Mouse (Mus musculus) c-Kit-positive CD71-positive TER-119-negative erythroid progenitor cells, embryonic 14.5 days (primary cell): ENCODE results near the gene Sike1.

Experiments used
- DNase-seq: peaks from one replicate; pipeline ENCODE4 v3.0.0-alpha.2; 2013; ENCODE audit warnings: low read depth

Sike1 gene

GRCm38 (mm10) chr3:102995605-102996321 lies at the start of gene Sike1:
TSS of gene Sike1 (plus strand) at chr3:102995708.
- peak; percentile 85 for DNase-seq

DNA sequence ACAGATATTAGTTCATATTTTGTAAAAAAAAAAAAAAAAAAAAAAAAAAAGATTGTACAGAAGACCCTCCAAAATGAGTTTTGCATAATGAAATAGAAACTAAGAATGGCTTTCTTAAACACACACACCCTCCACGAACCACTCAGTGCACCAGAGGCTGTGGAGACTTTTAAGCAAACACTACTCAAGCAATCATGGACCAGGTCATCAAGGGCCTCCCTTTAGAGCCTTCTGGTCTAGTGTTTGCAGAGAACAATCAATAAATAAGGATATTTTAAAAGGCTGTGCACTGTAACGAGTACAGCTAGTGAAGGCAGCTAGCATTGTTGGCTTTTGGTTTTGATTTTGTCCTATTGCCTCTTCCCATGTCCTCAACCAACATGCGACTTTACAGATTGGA lies 49.2 kb upstream of the Sike1 start:
- no peak for DNase-seq

- no peak for DNase-seq
These were observed 48.6 kb upstream of the Sike1 start for GRCm38 (mm10) chr3:102946861-102947260.

DNA sequence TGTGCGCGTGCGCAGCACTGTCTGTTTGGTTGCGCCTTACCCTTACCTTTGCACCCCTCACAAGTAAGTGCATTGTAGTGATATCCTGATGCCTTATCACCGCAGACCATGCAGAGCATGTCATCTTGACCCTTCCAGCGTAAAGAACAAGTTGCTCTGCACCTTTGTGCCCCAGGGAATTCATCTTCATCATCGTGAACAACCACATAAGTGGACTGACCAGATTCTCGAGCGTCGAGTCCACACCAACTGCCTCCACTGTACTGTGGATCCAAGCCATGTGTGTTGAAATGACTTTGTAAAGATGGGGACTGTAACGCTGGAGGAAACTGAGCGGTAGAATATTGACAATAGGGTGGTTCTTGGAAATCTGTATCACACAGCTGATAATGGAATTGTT lies 41.0 kb upstream of the Sike1 start:
- no peak for DNase-seq

- no peak for DNase-seq
These were observed 40.4 kb upstream of the Sike1 start for GRCm38 (mm10) chr3:102955143-102955542.

GRCm38 (mm10) chr3:102955596-102955995 lies 39.9 kb upstream of the Sike1 start:
- no peak for DNase-seq

DNA sequence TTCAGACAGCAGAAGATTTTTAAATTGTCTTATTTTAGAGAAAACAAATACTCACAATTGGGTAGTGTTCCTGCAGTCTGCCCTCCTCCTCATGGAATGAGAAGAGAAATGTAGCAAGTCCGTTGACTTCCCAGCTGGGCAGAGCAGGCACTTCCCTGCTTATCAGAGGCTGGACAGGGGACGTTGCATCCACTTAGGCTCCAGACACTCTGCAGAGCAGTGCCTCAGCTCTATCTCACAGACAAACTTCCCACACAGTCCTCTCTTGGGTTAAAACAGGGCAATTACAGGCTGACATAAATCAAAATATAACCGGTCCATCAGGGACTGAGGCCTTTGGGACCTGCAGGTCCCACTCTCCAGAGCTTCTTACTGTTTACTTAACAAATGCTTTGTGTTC lies 31.5 kb upstream of the Sike1 start, which contains the start of gene Nr1h5:
Gene Nr1h5 (minus strand): TSS at position 101 of the 400 bp plus-strand sequence.
- DNase-seq = no peak

- DNase-seq = no peak
These were observed 25.4 kb upstream of the Sike1 start for GRCm38 (mm10) chr3:102970067-102970466.

GRCm38 (mm10) chr3:102970508-102970907 lies 25.0 kb upstream of the Sike1 start:
- no peak for DNase-seq

DNA sequence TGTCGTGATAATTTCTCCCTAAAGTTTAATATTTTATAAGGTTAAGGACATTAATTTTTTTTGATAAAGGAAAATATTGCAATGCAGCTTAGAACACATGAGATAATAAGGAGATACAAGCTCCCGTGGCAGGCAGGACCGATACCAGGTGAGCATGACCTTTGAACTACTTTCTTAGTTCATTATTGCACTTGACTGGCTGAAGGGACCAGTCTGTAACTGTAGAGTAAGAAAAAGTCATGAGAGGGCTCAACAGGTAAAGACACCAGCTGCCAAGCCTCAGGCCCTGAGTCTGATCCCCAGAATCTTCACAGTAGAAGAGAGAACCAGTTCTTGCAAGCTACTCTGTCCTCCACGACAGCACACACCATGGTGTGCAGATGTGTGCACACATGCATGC lies 18.6 kb upstream of the Sike1 start:
- DNase-seq = no peak

GRCm38 (mm10) chr3:102979550-102980348 lies 15.8 kb upstream of the Sike1 start:
- no peak for DNase-seq

- no peak for DNase-seq
These were observed 15.2 kb upstream of the Sike1 start for GRCm38 (mm10) chr3:102980349-102980736.

- no peak for DNase-seq
These were observed 4.5 kb upstream of the Sike1 start for GRCm38 (mm10) chr3:102991041-102991440.

- DNase-seq = no peak
These were observed 2.6 kb upstream of the Sike1 start for GRCm38 (mm10) chr3:102992936-102993335.

- DNase-seq = no peak
These were observed 289 bp upstream of the Sike1 start for GRCm38 (mm10) chr3:102995233-102995604.

GRCm38 (mm10) chr3:102997036-102997435 lies 1.5 kb downstream of the Sike1 start:
- DNase-seq = no peak

DNA sequence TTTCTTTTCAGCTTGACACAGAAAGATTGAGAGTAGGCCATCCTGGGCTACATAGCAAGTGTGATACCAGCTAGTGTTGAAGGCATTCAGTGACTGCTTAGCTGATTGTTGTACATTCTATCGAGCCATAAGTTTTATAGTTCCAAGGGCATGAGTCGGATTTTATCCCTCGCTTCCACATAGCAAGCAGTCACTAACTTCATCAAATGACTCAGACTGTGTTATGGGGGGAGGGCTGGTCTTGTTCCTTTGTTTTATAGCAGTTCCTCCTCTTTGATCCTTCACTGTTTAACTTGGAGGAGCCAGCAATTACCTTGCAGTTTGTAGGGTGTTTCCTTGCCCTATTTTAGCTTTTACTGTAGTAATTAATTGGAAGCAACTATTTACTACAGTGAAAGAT lies 2.1 kb downstream of the Sike1 start:
- no peak for DNase-seq

- DNase-seq = no peak
These were observed 6.1 kb downstream of the Sike1 start for GRCm38 (mm10) chr3:103001595-103001994.

DNA sequence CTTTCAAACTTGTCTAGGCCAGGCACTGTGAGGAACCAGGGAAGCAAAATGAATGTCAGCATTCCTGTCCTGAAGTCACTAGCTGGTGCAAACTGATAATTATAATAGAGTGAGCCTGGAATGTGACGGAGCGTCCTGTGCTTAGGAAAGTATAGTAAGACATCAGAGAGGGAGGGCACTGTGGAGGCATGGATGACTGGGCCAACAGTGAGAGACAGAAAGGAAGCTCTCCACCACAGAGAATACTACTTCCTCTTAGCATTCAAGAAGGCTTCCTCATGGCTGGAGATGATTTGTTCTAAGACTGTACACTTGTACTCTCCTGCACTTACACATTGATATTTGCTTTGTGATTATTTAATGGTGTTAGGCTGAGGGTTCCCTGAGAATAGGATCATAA lies 21.8 kb downstream of the Sike1 start:
- no peak for DNase-seq

DNA sequence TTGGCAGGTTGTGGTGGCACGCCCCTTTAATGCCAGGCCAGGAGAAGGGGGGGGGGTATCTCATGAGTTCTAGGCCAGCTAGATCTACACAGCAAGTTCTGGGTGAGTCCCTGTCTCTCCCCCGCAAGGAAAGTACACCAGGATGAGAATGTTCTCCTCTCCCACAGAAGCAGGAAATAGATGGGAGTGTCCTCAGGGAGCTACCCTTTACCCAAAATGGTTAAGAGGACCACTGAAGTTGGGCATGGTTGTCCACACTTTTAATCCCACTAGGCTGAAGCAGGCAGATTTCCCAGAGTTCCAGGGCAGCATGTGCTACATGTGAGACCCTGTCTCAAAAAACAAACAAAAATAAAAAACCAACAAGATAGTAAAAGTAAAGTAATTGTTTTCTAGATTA lies 24.0 kb downstream of the Sike1 start:
- DNase-seq = no peak

GRCm38 (mm10) chr3:103020249-103020942 lies 24.9 kb downstream of the Sike1 start, which contains the start of gene Csde1:
TSS of gene Csde1 (plus strand) at chr3:103020426.
- DNase-seq = peak; percentile 94

DNA sequence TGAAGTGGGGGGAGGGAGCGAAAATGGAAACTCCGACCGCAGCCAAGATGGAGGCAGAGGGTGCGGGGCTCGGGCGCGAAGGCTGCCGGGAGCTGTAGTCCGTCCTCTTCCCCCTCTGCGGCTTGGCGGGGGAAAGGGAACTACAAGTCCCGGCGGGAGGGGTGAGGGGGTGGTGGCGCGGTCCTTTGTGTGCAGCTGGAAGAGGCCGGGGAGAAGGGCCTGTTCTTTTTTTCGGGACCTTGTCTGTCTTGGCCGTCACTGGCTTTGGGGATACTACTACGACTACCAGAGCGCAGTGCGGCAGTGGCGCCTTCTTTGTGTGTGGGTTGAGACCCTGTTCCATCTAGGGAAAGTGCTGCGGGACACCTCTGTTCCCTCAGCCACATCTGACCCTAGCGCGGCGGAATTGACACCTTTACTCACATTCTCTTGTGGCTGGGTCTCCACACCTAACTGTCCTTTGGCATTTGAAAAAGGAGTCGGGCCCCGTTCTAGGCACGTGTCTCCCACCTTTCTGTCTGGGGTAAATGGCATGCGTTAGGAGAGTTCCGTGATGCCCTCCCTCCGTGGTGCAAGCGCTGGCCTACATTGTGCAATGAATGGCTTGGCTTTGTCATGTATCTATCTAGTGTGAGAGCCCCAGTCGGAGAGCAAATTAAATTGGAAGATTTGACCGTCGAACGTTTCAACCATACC lies 25.6 kb downstream of the Sike1 start:
- peak; percentile 78 for DNase-seq
